8 mouse cellular contexts compared by ENCODE assay signal in the genomic region with DNA sequence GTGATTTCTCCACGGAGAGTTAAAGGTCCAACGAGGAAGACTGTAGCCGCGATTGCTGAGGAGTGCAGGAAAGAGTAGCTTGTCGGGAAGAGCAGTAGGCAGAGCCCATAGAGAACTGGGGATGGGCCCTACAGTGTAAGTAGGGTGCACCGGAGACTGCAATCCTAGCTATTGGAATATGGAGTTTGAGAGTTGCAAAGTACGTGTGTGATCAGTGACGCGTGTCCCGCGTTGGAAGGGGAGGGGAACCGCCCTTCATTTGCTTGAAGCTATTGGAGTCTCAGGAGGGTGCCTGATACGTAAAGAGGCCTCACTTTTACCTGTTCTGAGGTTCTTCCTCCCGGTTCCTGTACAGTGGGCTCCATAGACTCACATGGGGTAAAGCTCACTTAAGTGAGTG. TPM values are rescaled to one million over a fixed set of nuclear protein-coding genes. Genes with fewer than 3 reads are reported as not detected.
DNase-seq lines count a peak whose midpoint lies in the region; ATAC-seq and TF ChIP-seq lines count a peak whose summit lies in the region.

No protein-coding gene starts in this region.

- H3K9me3 ChIP-seq in embryonic facial prominence, embryonic 11.5 days (replicated peaks; ENCODE audit: control insufficient read depth, low read length), result no peaks in the 10 kb centered on the region
- H3K9me3 ChIP-seq in kidney, embryonic 15.5 days (replicated peaks), result no peaks in the 10 kb centered on the region
- no peaks in the 10 kb centered on the region for H3K9me3 ChIP-seq in neural tube, embryonic 12.5 days

- no peak overlapping the region for H3K27ac ChIP-seq in layer of hippocampus, adult 2 months
- H3K27ac ChIP-seq in embryonic facial prominence, embryonic 11.5 days (replicated peaks; ENCODE audit: low read depth, low read length), result no peak overlapping the region
- H3K27ac ChIP-seq in kidney, embryonic 15.5 days, result peak overlapping the region; percentile 93
- no peak overlapping the region for H3K27ac ChIP-seq in neural tube, embryonic 12.5 days

- TF ChIP-seq CTCF in layer of hippocampus, adult 2 months (conservative IDR thresholded peaks at IDR 0.05), result no peak

- DNase-seq in layer of hippocampus, adult 2 months (ENCODE audit: low spot score in 2 of 2), result no peak
- DNase-seq in layer of hippocampus, postnatal 14 days (ENCODE audit: low spot score in 2 of 2), result no peak
- DNase-seq in embryonic facial prominence, embryonic 11.5 days (ENCODE audit: low spot score), result peak; percentile 14
- no peak for DNase-seq in cerebellum, adult 11-12 months
- DNase-seq in adrenal gland, postnatal 36 days, result no peak

- WGBS in embryonic facial prominence, embryonic 11.5 days, result 28% methylated on average over 14 of the region's 14 CpGs
- whole genome bisulfite sequencing in kidney, embryonic 15.5 days, result 6% methylated on average over 14 of the region's 14 CpGs
- WGBS in neural tube, embryonic 12.5 days, result 27% methylated on average over 14 of the region's 14 CpGs

- peak overlapping the region; percentile 94 for H3K9ac ChIP-seq in embryonic facial prominence, embryonic 11.5 days (replicated peaks; ENCODE audit: low read length)
- peak overlapping the region; percentile 97 for H3K9ac ChIP-seq in kidney, embryonic 15.5 days
- peak overlapping the region; percentile 90 for H3K9ac ChIP-seq in neural tube, embryonic 12.5 days

- H3K36me3 ChIP-seq in embryonic facial prominence, embryonic 11.5 days (replicated peaks; ENCODE audit: control insufficient read depth, insufficient read depth, low read depth, low read length), result peaks cover 3% of the 10 kb centered on the region; the same call in 1 of the 2 replicates
- H3K36me3 ChIP-seq in kidney, embryonic 15.5 days, result peaks cover 28% of the 10 kb centered on the region
- H3K36me3 ChIP-seq in neural tube, embryonic 12.5 days, result peaks cover 16% of the 10 kb centered on the region; the same call in 1 of the 2 replicates

- H3K4me1 ChIP-seq in embryonic facial prominence, embryonic 11.5 days (ENCODE audit: control insufficient read depth, insufficient read depth, low read length), result no peaks in the 10 kb centered on the region
- peaks cover 30% of the 10 kb centered on the region for H3K4me1 ChIP-seq in kidney, embryonic 15.5 days
- peaks cover 20% of the 10 kb centered on the region for H3K4me1 ChIP-seq in neural tube, embryonic 12.5 days

- H3K27me3 ChIP-seq in embryonic facial prominence, embryonic 11.5 days (ENCODE audit: control insufficient read depth, insufficient read depth, low read length), result 0 out of 2 replicates have a peak, but pooled peaks cover 2% of the 10 kb centered on the region
- H3K27me3 ChIP-seq in kidney, embryonic 15.5 days, result no peaks in the 10 kb centered on the region
- H3K27me3 ChIP-seq in neural tube, embryonic 12.5 days (replicated peaks), result no peaks in the 10 kb centered on the region

- ATAC-seq in embryonic facial prominence, embryonic 11.5 days (replicated peaks; ENCODE audit: insufficient number of reproducible peaks, low FRiP score, low TSS enrichment, low read depth), result no peak
- 0 out of 2 replicates have a peak, but pooled peaks have one; percentile 12 for ATAC-seq in kidney, embryonic 15.5 days (replicated peaks; ENCODE audit: low FRiP score)
- no peak for ATAC-seq in neural tube, embryonic 12.5 days (ENCODE audit: low FRiP score, low read depth)
- no peak for ATAC-seq in erythroid progenitor cell, adult 5-6 weeks (replicated peaks; ENCODE audit: low FRiP score, poor library complexity, severe bottlenecking)

- peak overlapping the region; percentile 93 for H3K4me3 ChIP-seq in layer of hippocampus, adult 2 months
- H3K4me3 ChIP-seq in embryonic facial prominence, embryonic 11.5 days (ENCODE audit: low read depth, low read length), result peak overlapping the region; percentile 98
- H3K4me3 ChIP-seq in kidney, embryonic 15.5 days (replicated peaks), result peak overlapping the region; percentile 94
- peak overlapping the region; percentile 90 for H3K4me3 ChIP-seq in neural tube, embryonic 12.5 days

- peak overlapping the region; percentile 95 for H3K4me2 ChIP-seq in embryonic facial prominence, embryonic 11.5 days (ENCODE audit: low read depth, low read length)
- peak overlapping the region; percentile 95 for H3K4me2 ChIP-seq in kidney, embryonic 15.5 days
- peak overlapping the region; percentile 99 for H3K4me2 ChIP-seq in neural tube, embryonic 12.5 days (replicated peaks)

RNA-seq across cellular contexts. Expression of gene Akr7a5, which starts 1.2 kb away (rescaled TPM):
- total RNA-seq in layer of hippocampus, adult 2 months (2021), result 10 to 100 TPM; 31.6 to 32.9 TPM
- 10 to 100 TPM; 28.2 to 29.7 TPM for total RNA-seq in layer of hippocampus, postnatal 14 days (2021)
- polyA plus RNA-seq in embryonic facial prominence, embryonic 11.5 days (2014; fragmentation: Nextera tagmentation; extraction: Ambion mirVana), result 137 and 146 TPM in 2 replicates
- polyA plus RNA-seq in kidney, embryonic 15.5 days (2015; fragmentation: Nextera tagmentation; extraction: Ambion mirVana), result 154 and 166 TPM in 2 replicates
- polyA plus RNA-seq in neural tube, embryonic 12.5 days (2016; fragmentation: Nextera tagmentation; extraction: Ambion mirVana), result 62.8 and 64.7 TPM in 2 replicates
- 4.0 TPM in 1 of 2 replicates, not detected in the other for total RNA-seq in erythroid progenitor cell, adult 5-6 weeks (2015; ENCODE audit: low replicate concordance)
- total RNA-seq in erythroid progenitor cell, adult 5-6 weeks (2017; ENCODE audit: low replicate concordance), result 1.2 TPM in 1 of 2 replicates, not detected in the other
- total RNA-seq in adrenal gland, postnatal 36 days (2021), result 10 to 100 TPM; 65.8 to 69.2 TPM

RNA-seq across cellular contexts. Expression of gene Pqlc2, which starts 1.2 kb away (rescaled TPM):
- 10 to 100 TPM; 12.5 to 13.3 TPM for total RNA-seq in layer of hippocampus, adult 2 months (2021)
- total RNA-seq in layer of hippocampus, postnatal 14 days (2021), result 10 to 100 TPM; 11.9 to 16.8 TPM
- polyA plus RNA-seq in embryonic facial prominence, embryonic 11.5 days (2014; fragmentation: Nextera tagmentation; extraction: Ambion mirVana), result 13.5 and 14.2 TPM in 2 replicates
- 13.9 and 14.2 TPM in 2 replicates for polyA plus RNA-seq in kidney, embryonic 15.5 days (2015; fragmentation: Nextera tagmentation; extraction: Ambion mirVana)
- polyA plus RNA-seq in neural tube, embryonic 12.5 days (2016; fragmentation: Nextera tagmentation; extraction: Ambion mirVana), result 12.7 and 14.2 TPM in 2 replicates
- total RNA-seq in erythroid progenitor cell, adult 5-6 weeks (2015; ENCODE audit: low replicate concordance), result 4.3 and 10.5 TPM in 2 replicates
- 1.1 and 4.5 TPM in 2 replicates for total RNA-seq in erythroid progenitor cell, adult 5-6 weeks (2017; ENCODE audit: low replicate concordance)
- total RNA-seq in adrenal gland, postnatal 36 days (2021), result 1 to 10 TPM; 7.9 to 9.4 TPM

RNA-seq across cellular contexts. Expression of gene Mrto4, which starts 40.7 kb away (rescaled TPM):
- total RNA-seq in layer of hippocampus, adult 2 months (2021), result 10 to 100 TPM; 51.5 to 53.6 TPM
- 10 to 100 TPM; 45.7 to 48.2 TPM for total RNA-seq in layer of hippocampus, postnatal 14 days (2021)
- 145 TPM in 2 replicates for polyA plus RNA-seq in embryonic facial prominence, embryonic 11.5 days (2014; fragmentation: Nextera tagmentation; extraction: Ambion mirVana)
- polyA plus RNA-seq in kidney, embryonic 15.5 days (2015; fragmentation: Nextera tagmentation; extraction: Ambion mirVana), result 123 and 130 TPM in 2 replicates
- polyA plus RNA-seq in neural tube, embryonic 12.5 days (2016; fragmentation: Nextera tagmentation; extraction: Ambion mirVana), result 97.8 and 104 TPM in 2 replicates
- total RNA-seq in erythroid progenitor cell, adult 5-6 weeks (2015; ENCODE audit: low replicate concordance), result 29.2 and 30.6 TPM in 2 replicates
- 9.9 and 11.1 TPM in 2 replicates for total RNA-seq in erythroid progenitor cell, adult 5-6 weeks (2017; ENCODE audit: low replicate concordance)
- total RNA-seq in adrenal gland, postnatal 36 days (2021), result 10 to 100 TPM; 65.3 to 78.7 TPM

RNA-seq across cellular contexts. Expression of gene Emc1, which starts 40.7 kb away (rescaled TPM):
- 10 to 100 TPM; 90.8 to 96.6 TPM for total RNA-seq in layer of hippocampus, adult 2 months (2021)
- total RNA-seq in layer of hippocampus, postnatal 14 days (2021), result 10 to 100 TPM; 83.6 to 88.6 TPM
- polyA plus RNA-seq in embryonic facial prominence, embryonic 11.5 days (2014; fragmentation: Nextera tagmentation; extraction: Ambion mirVana), result 13.5 and 17.0 TPM in 2 replicates
- polyA plus RNA-seq in kidney, embryonic 15.5 days (2015; fragmentation: Nextera tagmentation; extraction: Ambion mirVana), result 32.2 and 32.3 TPM in 2 replicates
- 42.3 and 43.6 TPM in 2 replicates for polyA plus RNA-seq in neural tube, embryonic 12.5 days (2016; fragmentation: Nextera tagmentation; extraction: Ambion mirVana)
- total RNA-seq in erythroid progenitor cell, adult 5-6 weeks (2015; ENCODE audit: low replicate concordance), result 8.0 and 14.4 TPM in 2 replicates
- total RNA-seq in erythroid progenitor cell, adult 5-6 weeks (2017; ENCODE audit: low replicate concordance), result 23.4 and 42.7 TPM in 2 replicates
- 10 to 100 TPM; 53.0 to 63.1 TPM for total RNA-seq in adrenal gland, postnatal 36 days (2021)

RNA-seq across cellular contexts. Expression of gene Ubr4, which starts 40.7 kb away (rescaled TPM):
- total RNA-seq in layer of hippocampus, adult 2 months (2021), result 100 to 1,000 TPM; 171 to 176 TPM
- 100 to 1,000 TPM; 154 to 171 TPM for total RNA-seq in layer of hippocampus, postnatal 14 days (2021)
- polyA plus RNA-seq in embryonic facial prominence, embryonic 11.5 days (2014; fragmentation: Nextera tagmentation; extraction: Ambion mirVana), result 63.1 and 66.2 TPM in 2 replicates
- polyA plus RNA-seq in kidney, embryonic 15.5 days (2015; fragmentation: Nextera tagmentation; extraction: Ambion mirVana), result 66.4 and 72.2 TPM in 2 replicates
- 78.3 and 82.8 TPM in 2 replicates for polyA plus RNA-seq in neural tube, embryonic 12.5 days (2016; fragmentation: Nextera tagmentation; extraction: Ambion mirVana)
- 141 and 175 TPM in 2 replicates for total RNA-seq in erythroid progenitor cell, adult 5-6 weeks (2015; ENCODE audit: low replicate concordance)
- 117 and 123 TPM in 2 replicates for total RNA-seq in erythroid progenitor cell, adult 5-6 weeks (2017; ENCODE audit: low replicate concordance)
- total RNA-seq in adrenal gland, postnatal 36 days (2021), result 100 to 1,000 TPM; 159 to 191 TPM

Comparison
In these comparisons a context has a peak if more than half of its experiments do, and no peak if none do; other contexts are left out.
1. RNA of gene Akr7a5, which starts 1.2 kb away (total RNA-seq): 65.8 to 69.2 TPM in adrenal gland, postnatal 36 days, 31.6 to 32.9 TPM in layer of hippocampus, adult 2 months and 28.2 to 29.7 TPM in layer of hippocampus, postnatal 14 days; 1.2 to 4.0 TPM in erythroid progenitor cell, adult 5-6 weeks; every median in the first group is over 4 times any median in the second.
2. Peak in every context shown above with its lines, with median percentiles within 50 percentile points of each other: H3K4me3 ChIP-seq, H3K4me2 ChIP-seq and H3K9ac ChIP-seq.